14 mouse cellular contexts compared by ENCODE assay signal in genomic region chr15:102026430-102026829, GRCm38 (mm10). TPM values are rescaled to one million over a fixed set of nuclear protein-coding genes. Genes with fewer than 3 reads are reported as not detected.
DNase-seq lines count a peak whose midpoint lies in the region; ATAC-seq and TF ChIP-seq lines count a peak whose summit lies in the region.
"Had no signal": no experiment of that assay in that cellular context is flagged by ENCODE, and none has a peak within 500 bp of the region (broad histone marks: within the 10 kb centered on the region; RNA-seq: fewer than 3 reads in every experiment).

No protein-coding gene starts in this region.

- no peaks in the 10 kb centered on the region for H3K36me3 ChIP-seq in heart, embryonic 16.5 days (ENCODE audit: control insufficient read depth, insufficient read depth)
- H3K36me3 ChIP-seq in lung, postnatal 0 days (ENCODE audit: insufficient read depth, low read length): no peaks in the 10 kb centered on the region
- H3K36me3 ChIP-seq in hindbrain, postnatal 0 days (ENCODE audit: insufficient read depth, low read length): no peaks in the 10 kb centered on the region
- no peaks in the 10 kb centered on the region; the same call in 1 of the 2 replicates for H3K36me3 ChIP-seq in stomach, embryonic 14.5 days (ENCODE audit: control insufficient read depth, insufficient read depth, low read length)

- WGBS in heart, embryonic 16.5 days: 30% methylated on average over 12 of the region's 12 CpGs
- 15% methylated on average over 12 of the region's 12 CpGs for WGBS in lung, postnatal 0 days
- 14% methylated on average over 12 of the region's 12 CpGs for WGBS in hindbrain, postnatal 0 days
- 11% methylated on average over 12 of the region's 12 CpGs for WGBS in stomach, embryonic 14.5 days

- no peak for TF ChIP-seq EP300 in lung, postnatal 0 days (IDR thresholded peaks at IDR 0.05)

- peak overlapping the region; percentile 66; the same call in 1 of the 2 replicates for H3K4me2 ChIP-seq in heart, embryonic 16.5 days (ENCODE audit: low read depth, low read length)
- peak overlapping the region; percentile 40; the same call in 1 of the 2 replicates for H3K4me2 ChIP-seq in lung, postnatal 0 days (replicated peaks; ENCODE audit: low read depth, low read length)
- H3K4me2 ChIP-seq in hindbrain, postnatal 0 days (ENCODE audit: low read depth, low read length): 0 out of 2 replicates have a peak overlapping the region, but pooled peaks have one; percentile 19
- H3K4me2 ChIP-seq in stomach, embryonic 14.5 days (replicated peaks; ENCODE audit: low read depth, low read length): no peak overlapping the region

- no peak overlapping the region for H3K27ac ChIP-seq in heart, embryonic 16.5 days (ENCODE audit: low read length)
- H3K27ac ChIP-seq in lung, postnatal 0 days (ENCODE audit: low read length): no peak overlapping the region
- H3K27ac ChIP-seq in hindbrain, postnatal 0 days: no peak overlapping the region
- H3K27ac ChIP-seq in stomach, embryonic 14.5 days (ENCODE audit: low read length): peak overlapping the region; percentile 48; the same call in 1 of the 2 replicates

- no peak for TF ChIP-seq CTCF in lung, postnatal 0 days (IDR thresholded peaks at IDR 0.05)
- TF ChIP-seq CTCF in hindbrain, postnatal 0 days (IDR thresholded peaks at IDR 0.05; ENCODE audit: low read depth): no peak

- H3K4me3 ChIP-seq in heart, embryonic 16.5 days (ENCODE audit: low read length): no peak overlapping the region
- H3K4me3 ChIP-seq in lung, postnatal 0 days (ENCODE audit: low read depth, low read length): no peak overlapping the region
- no peak overlapping the region for H3K4me3 ChIP-seq in hindbrain, postnatal 0 days (ENCODE audit: low read length)
- no peak overlapping the region for H3K4me3 ChIP-seq in stomach, embryonic 14.5 days (ENCODE audit: low read depth, low read length)
- H3K4me3 ChIP-seq: myocyte had no signal

- no peak overlapping the region for H3K9ac ChIP-seq in heart, embryonic 16.5 days (ENCODE audit: low read length)
- H3K9ac ChIP-seq in lung, postnatal 0 days (replicated peaks; ENCODE audit: low read depth): no peak overlapping the region
- no peak overlapping the region for H3K9ac ChIP-seq in hindbrain, postnatal 0 days (replicated peaks; ENCODE audit: low read length)
- no peak overlapping the region for H3K9ac ChIP-seq in stomach, embryonic 14.5 days (replicated peaks; ENCODE audit: low read depth, low read length)

- H3K4me1 ChIP-seq in heart, embryonic 16.5 days (ENCODE audit: control insufficient read depth, insufficient read depth, low read length): peaks cover 24% of the 10 kb centered on the region
- peaks cover 11% of the 10 kb centered on the region; the same call in 1 of the 2 replicates for H3K4me1 ChIP-seq in lung, postnatal 0 days (ENCODE audit: insufficient read depth, low read depth, low read length)
- H3K4me1 ChIP-seq in hindbrain, postnatal 0 days (ENCODE audit: insufficient read depth, low read length): peaks cover 9% of the 10 kb centered on the region; the same call in 1 of the 2 replicates
- H3K4me1 ChIP-seq in stomach, embryonic 14.5 days (ENCODE audit: control insufficient read depth, insufficient read depth, low read length): peaks cover 21% of the 10 kb centered on the region

- no peaks in the 10 kb centered on the region for H3K9me3 ChIP-seq in heart, embryonic 16.5 days (replicated peaks; ENCODE audit: control insufficient read depth, low read length)
- H3K9me3 ChIP-seq in lung, postnatal 0 days (ENCODE audit: low read length): no peaks in the 10 kb centered on the region
- no peaks in the 10 kb centered on the region for H3K9me3 ChIP-seq in hindbrain, postnatal 0 days (ENCODE audit: low read length)
- no peaks in the 10 kb centered on the region for H3K9me3 ChIP-seq in stomach, embryonic 14.5 days (ENCODE audit: control insufficient read depth, low read depth, low read length)

- no peak for ATAC-seq in heart, embryonic 16.5 days (replicated peaks; ENCODE audit: extremely low read depth, insufficient read depth, low FRiP score)
- no peak for ATAC-seq in lung, postnatal 0 days
- no peak for ATAC-seq in hindbrain, postnatal 0 days
- ATAC-seq in stomach, embryonic 14.5 days (ENCODE audit: insufficient number of reproducible peaks, insufficient read depth, low FRiP score, low read depth): peak; percentile 37
- ATAC-seq: forebrain, embryonic 14.5 days had no signal

- DNase-seq in heart, postnatal 4 days: no peak
- no peak for DNase-seq in lung, postnatal 0 days (ENCODE audit: low spot score)
- no peak for DNase-seq in lung, postnatal 36 days
- no peak for DNase-seq in hindbrain, postnatal 0 days (ENCODE audit: low spot score)
- no peak for DNase-seq in spleen, postnatal 14 days (ENCODE audit: low spot score in 2 of 2)
- DNase-seq in thymus, adult 18-20 months: no peak
- DNase-seq: cerebellum, postnatal 25 days; layer of hippocampus, adult 9-11 months; lung, postnatal 10 days; right cerebral cortex, adult 18-20 months had no signal

- H3K27me3 ChIP-seq in heart, embryonic 16.5 days (ENCODE audit: control insufficient read depth, insufficient read depth, low read length): peaks cover 3% of the 10 kb centered on the region; the same call in 1 of the 2 replicates
- no peaks in the 10 kb centered on the region for H3K27me3 ChIP-seq in lung, postnatal 0 days (replicated peaks; ENCODE audit: insufficient read depth, low read length)
- H3K27me3 ChIP-seq in hindbrain, postnatal 0 days (ENCODE audit: insufficient read depth, low read length): peaks cover 16% of the 10 kb centered on the region; the same call in 1 of the 2 replicates
- H3K27me3 ChIP-seq in stomach, embryonic 14.5 days (ENCODE audit: control insufficient read depth, insufficient read depth, low read length): no peaks in the 10 kb centered on the region

RNA-seq across cellular contexts. Expression of gene Krt18, which starts 1.6 kb away (rescaled TPM):
- polyA plus RNA-seq in heart, embryonic 16.5 days (2015; fragmentation: Nextera tagmentation; extraction: Ambion mirVana): 127 and 215 TPM in 2 replicates
- total RNA-seq in heart, postnatal 4 days (2021): 10 to 100 TPM; 14.9 to 15.4 TPM
- 235 and 248 TPM in 2 replicates for polyA plus RNA-seq in lung, postnatal 0 days (2015; fragmentation: Nextera tagmentation; extraction: Ambion mirVana)
- total RNA-seq in hindbrain, postnatal 0 days (2014; rRNA removed): 3.4 and 5.0 TPM in 2 replicates
- polyA plus RNA-seq in hindbrain, postnatal 0 days (2015; fragmentation: Nextera tagmentation; extraction: Ambion mirVana): 12.6 and 13.6 TPM in 2 replicates
- 407 and 452 TPM in 2 replicates for polyA plus RNA-seq in stomach, embryonic 14.5 days (2014; fragmentation: Nextera tagmentation; extraction: Ambion mirVana)
- polyA plus RNA-seq: myocyte had no signal

RNA-seq across cellular contexts. Expression of gene Krt8, which starts 22.1 kb away (rescaled TPM):
- polyA plus RNA-seq in heart, embryonic 16.5 days (2015; fragmentation: Nextera tagmentation; extraction: Ambion mirVana): 132 and 209 TPM in 2 replicates
- 1 to 10 TPM; 6.2 to 6.4 TPM for total RNA-seq in heart, postnatal 4 days (2021)
- polyA plus RNA-seq in lung, postnatal 0 days (2015; fragmentation: Nextera tagmentation; extraction: Ambion mirVana): 353 and 389 TPM in 2 replicates
- total RNA-seq in hindbrain, postnatal 0 days (2014; rRNA removed): 2.6 and 4.1 TPM in 2 replicates
- 5.4 and 6.2 TPM in 2 replicates for polyA plus RNA-seq in hindbrain, postnatal 0 days (2015; fragmentation: Nextera tagmentation; extraction: Ambion mirVana)
- polyA plus RNA-seq in stomach, embryonic 14.5 days (2014; fragmentation: Nextera tagmentation; extraction: Ambion mirVana): 707 and 780 TPM in 2 replicates

RNA-seq across cellular contexts. Expression of gene Eif4b, which starts 47.1 kb away (rescaled TPM):
- polyA plus RNA-seq in heart, embryonic 16.5 days (2015; fragmentation: Nextera tagmentation; extraction: Ambion mirVana): 71.5 and 75.0 TPM in 2 replicates
- total RNA-seq in heart, postnatal 4 days (2021): 100 to 1,000 TPM; 142 to 145 TPM
- polyA plus RNA-seq in lung, postnatal 0 days (2015; fragmentation: Nextera tagmentation; extraction: Ambion mirVana): 54.0 and 61.8 TPM in 2 replicates
- 114 and 121 TPM in 2 replicates for total RNA-seq in hindbrain, postnatal 0 days (2014; rRNA removed)
- polyA plus RNA-seq in hindbrain, postnatal 0 days (2015; fragmentation: Nextera tagmentation; extraction: Ambion mirVana): 63.4 and 65.1 TPM in 2 replicates
- 129 and 134 TPM in 2 replicates for polyA plus RNA-seq in stomach, embryonic 14.5 days (2014; fragmentation: Nextera tagmentation; extraction: Ambion mirVana)

Comparison
In these comparisons a context has a peak if more than half of its experiments do, and no peak if none do; other contexts are left out.
1. RNA of gene Krt8, which starts 22.1 kb away (polyA plus RNA-seq): 707 to 780 TPM in stomach, embryonic 14.5 days, 353 to 389 TPM in lung, postnatal 0 days and 132 to 209 TPM in heart, embryonic 16.5 days; 5.4 to 6.2 TPM in hindbrain, postnatal 0 days; every median in the first group is over 10 times any median in the second.